Comparison of ENCODE assay signal across 24 mouse cellular contexts in the genomic region with DNA sequence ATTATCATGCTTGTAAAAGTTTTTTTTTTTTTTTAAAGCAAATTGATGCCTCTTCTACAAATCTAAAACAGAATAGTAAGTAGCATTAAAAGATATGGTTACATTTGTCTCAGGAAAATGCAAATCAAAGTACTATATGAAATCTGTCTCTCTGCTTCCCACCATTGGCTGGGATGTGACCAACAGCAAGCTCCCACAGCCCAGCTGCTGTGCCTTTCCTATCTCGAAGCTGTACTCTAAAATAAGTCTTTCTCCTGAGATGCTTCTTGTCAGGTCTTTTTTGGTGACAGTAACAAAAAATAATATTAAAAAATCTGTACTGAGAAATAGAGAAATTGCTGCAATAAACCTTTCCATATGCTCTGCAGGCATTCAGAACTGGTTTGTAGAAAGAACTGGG.
DNase-seq lines count a peak whose midpoint lies in the region; ATAC-seq lines count a peak whose summit lies in the region.
"Had no signal": no experiment of that assay in that cellular context is flagged by ENCODE, and none has a peak within 500 bp of the region (broad histone marks: within the 10 kb centered on the region; RNA-seq: fewer than 3 reads in every experiment).

No protein-coding gene starts in this region.

- intact Hi-C loops in left cerebral cortex, postnatal 14 days (cut with DNase I) = no loop called here

- no peak for ATAC-seq in activated CD4-positive, CD25-positive, alpha-beta regulatory T cell, adult 4 months
- ATAC-seq: forebrain, embryonic 16.5 days; hindbrain, postnatal 0 days; intestine, embryonic 16.5 days; midbrain, embryonic 15.5 days had no signal

- DNase-seq in layer of hippocampus, adult 18-20 months (ENCODE audit: low spot score in 2 of 2) = peak; percentile 4 to 5
- DNase-seq in layer of hippocampus, adult 9-10 months (ENCODE audit: low spot score) = no peak
- peak; percentile 51 to 55 for DNase-seq in frontal cortex, adult 2 months (ENCODE audit: extremely low spot score in 1 of 2, low spot score in 1 of 2)
- peak; percentile 28 to 29 for DNase-seq in left cerebral cortex, postnatal 14 days (ENCODE audit: low spot score in 2 of 2)
- peak; percentile 6 for DNase-seq in right cerebral cortex, postnatal 14 days
- DNase-seq in urinary bladder, postnatal 4 days (ENCODE audit: low spot score in 2 of 2) = no peak
- no peak for DNase-seq in urinary bladder, adult 2 months (ENCODE audit: low spot score)
- DNase-seq: adrenal gland, adult 8-10 months; cerebellum, adult 11-12 months; cerebellum, postnatal 10 days; gastrocnemius, adult 2 months; gastrocnemius, postnatal 36 days; heart, adult 18-20 months; heart, postnatal 36 days; kidney, adult 9 months; kidney, postnatal 14 days; liver; lung, embryonic 14.5 days; lung, postnatal 14 days had no signal

Comparison
In these comparisons a context has a peak if more than half of its experiments do, and no peak if none do; other contexts are left out.
1. DNase-seq: peak in layer of hippocampus, adult 18-20 months (2 of 2), frontal cortex, adult 2 months (2 of 2), left cerebral cortex, postnatal 14 days (2 of 2) and right cerebral cortex, postnatal 14 days (single experiment); none in layer of hippocampus, adult 9-10 months (single experiment), urinary bladder, postnatal 4 days (0 of 2) and urinary bladder, adult 2 months (single experiment).